Mouse (Mus musculus) spleen, adult 2 months (tissue): ENCODE results near the gene Arhgap28. TPM values are rescaled to one million over a fixed set of nuclear protein-coding genes. Genes with fewer than 3 reads are reported as not detected.

Experiments
- DNase-seq, 2 experiments: peaks; one replicate each; pipeline versions ENCODE4 v3.0.0 to v3.0.0-alpha.2; 2012 to 2021; ENCODE audit warnings: low spot score in 2 of 2, low read depth in 1 of 2
- H3K27ac ChIP-seq: fragments of 200-500 bp; 2 replicates; pipeline ENCODE4 v1.5.1; 2012; ENCODE audit warnings: low read length, inconsistent platforms; ENCODE audit not compliant: insufficient read depth
- H3K27me3 ChIP-seq: fragments of 200-500 bp; 2 replicates; pipeline ENCODE4 v1.6.1; 2012; ENCODE audit warnings: mild to moderate bottlenecking, moderate library complexity, low read length, inconsistent platforms; ENCODE audit not compliant: control insufficient read depth, insufficient read depth
- H3K36me3 ChIP-seq: fragments of 200-500 bp; 2 replicates; pipeline ENCODE4 v1.6.1; 2012; ENCODE audit warnings: mild to moderate bottlenecking, low read length, inconsistent platforms; ENCODE audit not compliant: control insufficient read depth, insufficient read depth
- H3K4me1 ChIP-seq: fragments of 200-500 bp; 2 replicates; pipeline ENCODE4 v1.6.1; 2011; ENCODE audit warnings: inconsistent platforms; ENCODE audit not compliant: control insufficient read depth, insufficient read depth, insufficient read length
- H3K4me3 ChIP-seq: fragments of 200-500 bp; 2 replicates; pipeline ENCODE4 v1.5.1; 2011; ENCODE audit warnings: mild to moderate bottlenecking, inconsistent platforms; ENCODE audit not compliant: insufficient read depth, insufficient read length; ENCODE audit errors: extremely low read depth
- CTCF ChIP-seq: fragments of 200-500 bp; IDR thresholded peaks from 2 replicates; pipeline ENCODE4 v1.5.1; 2011; ENCODE audit warnings: mild to moderate bottlenecking, inconsistent platforms; ENCODE audit not compliant: insufficient read depth, insufficient read length, insufficient replicate concordance; ENCODE audit errors: extremely low read depth
- POLR2A ChIP-seq: fragments of 200-500 bp; IDR thresholded peaks from 2 replicates; pipeline ENCODE4 v1.6.1; 2011; ENCODE audit warnings: low read depth, low read length, inconsistent platforms
- WGBS: fragments of 180-500 bp; shearing (Covaris S2); methylation state at CpG from one replicate; pipeline ENCODE4 v1.1.7; 2018; 5-methylcytosine and 5-hydroxymethylcytosine counted together
- polyA plus RNA-seq: library from polyadenylated mRNA; depleted of rRNA; stranded (reverse); fragments of >200 nt; gene quantifications from 2 replicates; pipeline ENCODE4 v1.2.3, GENCODE M21; 2012

Gene Arhgap28
- polyA plus RNA-seq, 1 experiment: 1.1 TPM

DNA sequence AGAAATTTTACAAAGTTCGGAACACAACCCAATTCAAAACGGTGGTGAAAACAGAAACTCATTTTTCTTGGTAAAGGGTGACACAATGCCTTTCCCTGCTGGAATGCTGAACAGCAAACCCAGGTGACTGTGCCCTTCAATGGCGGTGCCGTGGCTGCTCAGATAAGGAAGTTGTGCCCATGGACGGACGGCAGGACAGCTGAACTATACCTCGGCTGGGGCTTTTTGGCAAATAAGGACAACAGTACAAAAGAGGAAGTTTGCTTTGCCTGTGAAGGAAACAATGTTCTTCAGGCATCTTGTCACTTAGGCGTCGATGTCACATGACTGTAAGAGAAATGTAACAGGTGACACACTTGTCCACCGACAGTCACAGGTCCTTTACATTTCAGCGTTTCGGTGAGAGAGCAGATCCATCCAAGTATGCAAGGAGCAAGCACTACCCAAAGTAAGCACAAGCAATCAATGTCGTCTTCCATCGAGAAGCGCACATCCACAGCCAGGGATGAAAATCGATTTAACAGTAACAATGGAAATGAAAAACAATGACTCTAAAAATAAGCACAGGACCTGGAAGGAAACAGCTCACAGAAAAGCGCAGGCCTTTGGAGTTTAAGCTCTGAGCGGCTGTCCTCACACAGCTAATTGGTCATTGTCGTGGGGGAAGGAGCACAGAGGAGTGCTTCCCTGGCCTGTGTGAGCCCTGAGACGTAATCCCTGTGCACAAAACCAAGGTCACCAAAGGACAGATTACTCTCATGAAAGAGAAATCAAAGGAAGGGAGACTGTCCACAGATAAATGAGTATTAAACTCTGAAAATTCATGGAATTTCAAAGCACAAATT, 114.2 kb downstream of the Arhgap28 start:
- Histone ChIP-seq H3K27ac (no peak overlapping the region), H3K27me3 (no peaks in the 10 kb centered on the region), H3K4me1 (no peaks in the 10 kb centered on the region), H3K4me3 (no peak overlapping the region), H3K36me3 (no peaks in the 10 kb centered on the region)
- DNase-seq: no peak
- 35% methylated on average over 20 of the region's 20 CpGs for WGBS
- no peak for TF ChIP-seq POLR2A

DNA sequence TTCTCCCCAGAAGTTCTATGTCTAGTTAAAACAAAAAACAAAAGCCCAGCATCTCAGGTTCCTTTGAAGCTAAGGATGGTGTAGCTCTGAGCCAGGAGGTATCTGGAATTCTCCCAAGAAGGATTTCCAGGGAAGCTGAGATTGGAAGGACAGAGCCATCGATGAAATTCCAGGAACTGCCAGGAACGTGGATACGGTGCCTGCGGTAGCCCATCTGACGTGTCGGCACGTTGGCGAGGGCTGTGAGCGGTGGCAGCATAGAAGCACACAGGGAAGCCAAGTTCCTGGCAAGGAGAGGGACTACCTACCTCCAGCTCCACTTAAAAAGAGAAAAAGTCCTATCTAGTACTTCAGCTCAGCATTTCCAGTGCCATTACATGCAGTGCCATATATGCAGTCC, 115.8 kb downstream of the Arhgap28 start:
- TF ChIP-seq CTCF (no peak), POLR2A (no peak)
- no peaks in the 10 kb centered on the region for H3K27me3 ChIP-seq
- no peaks in the 10 kb centered on the region for H3K36me3 ChIP-seq
- no peaks in the 10 kb centered on the region for H3K4me1 ChIP-seq
- H3K27ac ChIP-seq: no peak overlapping the region
- no peak overlapping the region for H3K4me3 ChIP-seq
- 93% methylated on average over 9 of the region's 9 CpGs for WGBS
- no peak for DNase-seq

DNA sequence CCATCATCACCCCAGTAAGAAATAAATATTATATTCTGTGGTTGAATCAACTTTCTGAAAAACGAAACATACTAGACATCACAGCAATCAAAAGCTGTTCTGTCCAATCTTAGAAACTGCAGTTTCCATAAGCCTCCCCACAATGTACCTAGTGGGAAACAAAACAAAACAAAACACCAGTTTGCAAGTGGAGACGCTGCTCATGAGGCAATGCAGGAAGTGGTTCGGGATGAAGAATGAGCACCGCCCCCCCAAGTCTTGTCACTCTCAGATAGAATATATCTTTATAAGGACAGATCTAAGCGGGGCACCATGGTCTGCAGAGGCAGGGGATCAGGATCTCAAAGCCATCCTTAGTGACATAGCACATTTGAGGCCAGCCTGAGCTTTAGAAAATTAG, 117.6 kb downstream of the Arhgap28 start:
- WGBS: 56% methylated on average over 5 of the region's 5 CpGs
- no peaks in the 10 kb centered on the region for H3K4me1 ChIP-seq
- H3K36me3 ChIP-seq: no peaks in the 10 kb centered on the region
- no peak overlapping the region for H3K27ac ChIP-seq
- no peak for DNase-seq
- no peak overlapping the region for H3K4me3 ChIP-seq
- no peaks in the 10 kb centered on the region for H3K27me3 ChIP-seq
- TF ChIP-seq POLR2A: no peak
- TF ChIP-seq CTCF: no peak

DNA sequence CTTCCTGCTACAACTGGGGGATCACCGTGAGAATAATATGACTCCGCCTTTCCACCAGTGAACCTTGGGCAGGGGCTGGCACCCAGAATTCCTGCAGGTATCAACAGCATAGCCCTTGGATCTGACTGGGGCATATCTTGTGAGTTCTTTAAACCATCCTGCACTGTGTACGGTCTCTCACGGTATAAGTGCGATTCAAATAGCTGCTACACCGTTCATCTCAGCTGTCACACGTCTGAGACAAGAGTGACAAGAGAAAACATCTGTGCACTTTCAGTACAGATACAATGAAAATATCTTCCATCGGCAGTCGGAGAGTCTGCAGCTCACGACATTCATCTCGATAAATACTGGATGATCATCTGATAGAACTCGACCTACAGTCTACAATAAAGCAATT, 126.3 kb downstream of the Arhgap28 start:
- 91% methylated on average over 12 of the region's 12 CpGs for WGBS
- Histone ChIP-seq H3K4me1 (no peaks in the 10 kb centered on the region), H3K36me3 (no peaks in the 10 kb centered on the region), H3K27me3 (no peaks in the 10 kb centered on the region), H3K27ac (no peak overlapping the region), H3K4me3 (no peak overlapping the region)
- TF ChIP-seq POLR2A: no peak
- no peak for TF ChIP-seq CTCF
- DNase-seq: no peak

DNA sequence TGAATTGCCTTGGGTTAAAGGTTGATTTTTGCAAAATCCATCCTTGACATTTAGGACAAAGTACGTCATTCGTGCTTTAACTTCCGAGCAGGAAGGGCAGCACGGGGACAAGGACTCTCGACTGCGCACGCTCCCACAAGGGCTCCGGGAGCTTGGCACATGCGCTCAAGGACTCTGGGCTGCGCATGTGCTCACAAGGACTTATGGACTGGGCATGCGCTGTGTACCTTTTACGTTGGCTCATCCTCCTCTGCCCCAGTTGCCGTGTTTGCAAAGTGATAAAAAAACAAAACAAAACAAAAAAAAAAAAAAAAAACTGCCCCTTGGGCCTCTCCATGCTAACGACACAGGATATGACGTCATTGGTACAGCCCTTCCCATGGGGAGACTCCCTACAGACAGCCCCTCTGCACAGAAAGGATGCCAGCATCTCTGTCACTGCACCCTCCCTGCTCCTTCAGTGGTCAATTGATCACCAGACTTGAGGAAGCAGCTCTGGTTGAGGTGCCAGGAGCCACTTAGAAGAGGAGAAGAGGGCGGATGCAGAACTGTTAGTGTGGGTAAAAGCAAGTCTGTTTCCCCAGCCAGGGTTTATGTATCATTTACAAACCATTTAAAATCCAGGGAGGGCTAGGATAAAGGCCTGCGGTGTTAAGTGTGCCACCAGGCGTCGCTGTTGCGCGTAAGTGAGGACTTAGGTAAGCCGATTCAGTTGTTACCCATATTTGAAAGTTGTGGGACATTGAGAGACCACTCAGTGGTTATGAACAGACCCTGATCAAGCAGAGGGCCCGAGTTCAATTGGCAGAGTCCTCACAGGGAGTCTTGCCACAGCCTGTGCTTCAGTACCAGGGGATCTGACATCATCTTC, 134.0 kb downstream of the Arhgap28 start:
- DNase-seq: no peak
- no peak overlapping the region for H3K4me3 ChIP-seq
- H3K27ac ChIP-seq: no peak overlapping the region
- no peaks in the 10 kb centered on the region for H3K27me3 ChIP-seq
- no peak for TF ChIP-seq POLR2A
- TF ChIP-seq CTCF: no peak
- H3K36me3 ChIP-seq: no peaks in the 10 kb centered on the region
- H3K4me1 ChIP-seq: no peaks in the 10 kb centered on the region
- WGBS: 76% methylated on average over 23 of the region's 23 CpGs

DNA sequence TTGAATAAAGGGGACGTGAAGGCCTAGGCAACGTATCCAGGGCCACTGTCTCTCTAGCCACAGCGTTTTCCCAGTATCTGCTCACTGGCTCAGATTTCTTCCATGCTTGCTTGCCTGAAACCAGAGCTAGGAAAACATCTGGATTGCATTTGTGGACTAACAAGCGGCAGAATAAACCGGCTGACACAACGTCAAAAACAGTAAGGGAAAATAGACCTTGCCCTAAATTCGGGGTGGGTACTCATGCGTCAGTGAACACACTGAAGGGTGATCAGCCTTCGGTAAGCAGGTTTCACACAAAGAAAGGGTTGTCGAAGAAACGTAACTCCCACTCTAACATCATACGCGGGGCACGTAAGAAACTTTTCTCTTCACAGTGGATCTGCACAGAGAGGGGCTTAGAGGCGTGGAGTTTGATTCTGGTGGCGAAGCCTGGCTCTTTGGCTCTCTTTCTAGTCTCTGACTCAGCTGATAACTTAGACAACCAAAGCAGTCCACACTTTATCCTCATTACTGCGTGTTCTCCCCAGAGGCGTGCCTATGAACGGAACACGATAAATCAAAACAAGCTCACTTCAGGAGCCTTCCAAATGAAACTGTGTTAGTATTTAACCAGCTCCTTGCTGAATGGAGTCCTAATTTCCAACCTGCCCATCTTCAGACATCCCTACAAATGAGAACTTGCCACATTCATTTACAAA, 137.2 kb downstream of the Arhgap28 start:
- Histone ChIP-seq H3K4me1 (no peaks in the 10 kb centered on the region), H3K4me3 (no peak overlapping the region), H3K36me3 (no peaks in the 10 kb centered on the region), H3K27ac (no peak overlapping the region), H3K27me3 (no peaks in the 10 kb centered on the region)
- TF ChIP-seq POLR2A (no peak), CTCF (no peak)
- DNase-seq: no peak
- WGBS: 95% methylated on average over 20 of the region's 20 CpGs
